Mouse (Mus musculus): ENCODE data around the gene Tenm2. TPM values are rescaled to one million over a fixed set of nuclear protein-coding genes. Genes with fewer than 3 reads are reported as not detected.

The Tenm2 gene
- polyA plus RNA-seq, 1 experiment from 2014 or later, result 8.6 TPM

GRCm38 (mm10) chr11:36424959-36425358, 810.8 kb downstream of the Tenm2 start:
- H3K36me3 ChIP-seq, result no peaks in the 10 kb centered on the region
- 65% methylated on average over 3 of the region's 3 CpGs for WGBS
- ATAC-seq (ENCODE audit: low FRiP score, low read depth), result no peak
- H3K27ac ChIP-seq, result no peak overlapping the region
- H3K27me3 ChIP-seq (replicated peaks), result no peaks in the 10 kb centered on the region
- no peak overlapping the region for H3K4me3 ChIP-seq
- no peaks in the 10 kb centered on the region for H3K4me1 ChIP-seq
- no peak overlapping the region for H3K9ac ChIP-seq
- no peaks in the 10 kb centered on the region for H3K9me3 ChIP-seq
- H3K4me2 ChIP-seq (replicated peaks), result no peak overlapping the region

DNA sequence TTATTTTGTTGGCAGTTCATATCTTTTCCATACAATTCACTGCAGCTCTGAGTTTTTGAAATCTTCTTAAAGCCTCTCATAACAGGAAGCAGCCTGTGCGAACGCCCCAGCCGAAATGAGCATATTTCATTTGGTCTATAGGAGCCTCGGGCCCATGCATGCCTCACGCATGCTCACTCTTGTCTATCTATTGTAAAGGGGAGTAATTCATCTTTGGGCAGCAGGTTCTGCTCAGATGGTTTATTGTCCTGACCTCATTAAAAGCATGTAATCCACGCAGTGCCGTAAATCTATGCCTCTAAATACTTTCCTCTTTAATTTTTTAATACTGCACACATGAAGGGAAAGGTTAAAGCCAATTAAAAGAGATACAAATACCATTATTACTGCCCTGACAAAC, 815.7 kb downstream of the Tenm2 start:
- Histone ChIP-seq H3K36me3 (no peaks in the 10 kb centered on the region), H3K4me1 (no peaks in the 10 kb centered on the region), H3K9me3 (no peaks in the 10 kb centered on the region), H3K9ac (no peak overlapping the region), H3K4me3 (no peak overlapping the region), H3K4me2 (replicated peaks) (no peak overlapping the region), H3K27ac (no peak overlapping the region), H3K27me3 (replicated peaks) (no peaks in the 10 kb centered on the region)
- WGBS, result 41% methylated on average over 7 of the region's 7 CpGs
- no peak for ATAC-seq (ENCODE audit: low FRiP score, low read depth)

DNA sequence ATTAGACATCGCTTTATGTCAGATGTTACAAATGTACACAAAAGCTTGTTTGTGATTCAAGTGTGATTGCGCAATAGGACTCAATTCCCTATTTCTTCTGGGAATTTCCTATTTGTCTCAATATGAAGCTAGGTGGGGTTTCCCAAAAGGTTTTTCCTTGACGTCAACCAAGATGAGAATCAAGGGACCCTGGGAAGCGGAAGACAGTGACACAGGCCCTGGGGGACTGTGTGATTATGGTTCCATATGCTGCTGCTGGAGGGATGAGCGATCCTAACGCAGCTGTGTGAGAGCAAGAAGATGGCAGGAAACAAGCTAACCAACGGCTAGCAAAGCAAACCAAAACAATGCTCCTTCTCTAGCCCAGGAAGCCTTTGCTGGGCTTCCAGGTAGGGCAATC, 820.5 kb downstream of the Tenm2 start:
- H3K36me3 ChIP-seq, result no peaks in the 10 kb centered on the region
- ATAC-seq (ENCODE audit: low FRiP score, low read depth), result no peak
- no peak overlapping the region for H3K4me2 ChIP-seq (replicated peaks)
- no peaks in the 10 kb centered on the region for H3K4me1 ChIP-seq
- no peak overlapping the region for H3K27ac ChIP-seq
- no peaks in the 10 kb centered on the region for H3K27me3 ChIP-seq (replicated peaks)
- no peaks in the 10 kb centered on the region for H3K9me3 ChIP-seq
- WGBS, result 75% methylated on average over 7 of the region's 7 CpGs
- H3K4me3 ChIP-seq, result no peak overlapping the region
- H3K9ac ChIP-seq, result no peak overlapping the region

DNA sequence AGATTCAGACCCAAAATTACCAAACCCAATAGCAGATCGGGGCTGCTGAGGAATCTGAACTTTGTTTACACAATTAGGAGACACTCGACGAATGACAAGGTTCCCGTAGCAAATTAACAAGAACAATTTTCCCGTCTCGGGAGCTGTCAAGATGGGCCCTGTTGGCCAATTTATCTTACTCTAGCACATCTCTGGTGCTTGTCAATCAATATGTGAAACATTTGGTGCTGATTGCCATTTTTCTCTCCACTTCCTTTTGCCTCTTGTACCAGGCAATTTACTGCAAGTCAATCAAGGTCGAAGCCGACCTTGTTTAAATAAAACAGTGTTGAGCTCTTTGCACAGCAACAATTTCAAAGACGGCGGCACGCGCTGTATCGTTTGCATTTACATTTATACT, 824.9 kb downstream of the Tenm2 start:
- Histone ChIP-seq H3K4me3 (no peak overlapping the region), H3K4me2 (replicated peaks) (no peak overlapping the region), H3K36me3 (no peaks in the 10 kb centered on the region), H3K4me1 (no peaks in the 10 kb centered on the region), H3K27ac (no peak overlapping the region), H3K9me3 (no peaks in the 10 kb centered on the region), H3K9ac (no peak overlapping the region), H3K27me3 (replicated peaks) (no peaks in the 10 kb centered on the region)
- ATAC-seq (ENCODE audit: low FRiP score, low read depth), result no peak
- WGBS, result 77% methylated on average over 13 of the region's 13 CpGs

DNA sequence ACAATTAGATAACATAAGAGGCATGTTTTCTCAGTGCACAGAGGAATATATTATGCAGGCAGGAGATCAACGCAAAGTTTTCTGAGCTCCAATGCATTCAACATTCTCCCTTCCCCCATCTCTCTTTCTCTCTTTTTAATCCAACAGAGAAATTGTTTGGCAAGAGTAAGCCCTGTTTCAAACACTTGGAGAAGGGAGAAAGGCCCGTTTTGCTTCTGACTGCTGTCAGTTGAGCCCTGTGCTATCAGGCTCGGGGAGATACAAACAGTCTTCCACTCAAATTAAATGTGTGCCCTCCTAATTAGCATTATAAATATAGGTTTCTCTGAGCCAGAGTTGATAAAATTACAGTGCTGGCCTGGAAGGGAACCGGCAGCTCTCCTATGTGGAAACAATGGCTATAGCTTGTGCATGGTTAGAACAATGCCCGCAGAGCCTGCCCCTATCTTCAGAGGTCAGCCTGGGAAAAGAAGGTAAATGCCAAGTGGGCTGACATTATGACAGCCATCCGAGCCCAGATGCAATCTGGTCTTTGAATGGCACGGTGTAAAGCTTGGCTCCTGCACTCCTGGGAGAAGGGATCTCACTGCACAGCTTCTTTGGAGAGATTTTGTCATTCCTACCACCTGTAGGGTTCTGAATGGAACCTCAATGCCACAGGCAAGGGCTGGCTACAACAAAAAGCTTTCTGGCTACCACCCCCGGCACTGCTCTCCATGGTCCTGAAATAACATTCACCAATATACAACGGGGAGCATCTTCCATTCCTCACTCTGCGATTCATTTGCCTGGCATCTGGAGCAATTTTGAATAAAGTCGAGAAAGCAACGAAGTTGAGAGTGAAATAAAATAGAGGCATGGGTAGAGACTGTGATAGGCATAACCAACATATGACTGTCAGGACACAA, 839.7 kb downstream of the Tenm2 start:
- Histone ChIP-seq H3K4me1 (0 out of 2 replicates have a peak, but pooled peaks cover 2% of the 10 kb centered on the region), H3K4me2 (replicated peaks) (no peak overlapping the region), H3K36me3 (no peaks in the 10 kb centered on the region), H3K9ac (no peak overlapping the region), H3K4me3 (no peak overlapping the region), H3K27ac (no peak overlapping the region), H3K9me3 (no peaks in the 10 kb centered on the region), H3K27me3 (replicated peaks) (no peaks in the 10 kb centered on the region)
- no peak for ATAC-seq (ENCODE audit: low FRiP score, low read depth)
- 46% methylated on average over 12 of the region's 12 CpGs for WGBS

GRCm38 (mm10) chr11:36384696-36385095, 851.1 kb downstream of the Tenm2 start:
- Histone ChIP-seq H3K9ac (no peak overlapping the region), H3K36me3 (no peaks in the 10 kb centered on the region), H3K9me3 (no peaks in the 10 kb centered on the region), H3K4me3 (no peak overlapping the region), H3K4me1 (no peaks in the 10 kb centered on the region), H3K27ac (no peak overlapping the region), H3K27me3 (replicated peaks) (no peaks in the 10 kb centered on the region), H3K4me2 (replicated peaks) (no peak overlapping the region)
- WGBS, result 91% methylated on average over 5 of the region's 5 CpGs
- no peak for ATAC-seq (ENCODE audit: low FRiP score, low read depth)

DNA sequence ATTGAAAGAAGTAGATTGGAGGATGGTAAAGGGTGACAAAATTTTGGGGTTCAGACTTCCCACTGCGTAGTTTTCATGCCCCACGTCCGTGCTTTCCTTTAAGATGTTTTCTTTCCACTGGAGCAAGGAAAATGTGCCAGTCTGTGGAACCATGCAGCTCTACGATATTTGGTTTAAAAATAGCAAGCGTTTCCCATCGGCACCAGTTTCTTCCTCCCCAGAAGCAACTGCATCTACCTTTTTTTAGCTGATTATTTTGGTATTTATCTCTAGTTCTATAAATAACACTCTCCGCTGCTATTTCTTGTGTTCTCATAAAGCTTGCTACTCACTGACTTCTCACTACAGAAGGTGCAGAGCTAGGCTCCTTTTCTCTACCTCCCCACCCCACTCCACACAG, 864.0 kb downstream of the Tenm2 start:
- no peak overlapping the region for H3K9ac ChIP-seq
- H3K27ac ChIP-seq, result no peak overlapping the region
- H3K27me3 ChIP-seq (replicated peaks), result no peaks in the 10 kb centered on the region
- H3K4me1 ChIP-seq, result no peaks in the 10 kb centered on the region
- 93% methylated on average over 7 of the region's 7 CpGs for WGBS
- no peaks in the 10 kb centered on the region for H3K36me3 ChIP-seq
- H3K4me2 ChIP-seq (replicated peaks), result no peak overlapping the region
- H3K9me3 ChIP-seq, result no peaks in the 10 kb centered on the region
- no peak overlapping the region for H3K4me3 ChIP-seq
- ATAC-seq (ENCODE audit: low FRiP score, low read depth), result no peak

DNA sequence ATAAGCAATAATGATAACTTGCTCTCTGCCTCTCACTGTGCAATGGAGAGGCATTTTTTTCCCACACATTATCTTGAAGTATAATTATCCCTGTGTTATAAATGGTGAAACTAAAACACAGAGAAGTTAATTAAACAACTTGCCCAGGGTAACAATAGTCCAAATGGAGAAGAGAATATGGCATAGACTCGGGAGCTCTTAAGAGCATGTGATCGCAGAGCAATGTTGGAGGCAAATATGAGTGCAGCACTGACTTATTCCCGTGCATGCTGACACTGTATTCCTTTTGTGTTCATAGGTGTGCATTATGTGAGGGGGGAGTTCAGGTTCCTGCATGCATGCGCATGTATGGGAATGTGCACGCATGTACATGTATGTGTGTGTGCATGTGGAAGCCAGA, 870.7 kb downstream of the Tenm2 start:
- Histone ChIP-seq H3K36me3 (no peaks in the 10 kb centered on the region), H3K27me3 (replicated peaks) (no peaks in the 10 kb centered on the region), H3K27ac (no peak overlapping the region), H3K9ac (no peak overlapping the region), H3K4me2 (replicated peaks) (no peak overlapping the region), H3K4me3 (no peak overlapping the region), H3K4me1 (no peaks in the 10 kb centered on the region), H3K9me3 (no peaks in the 10 kb centered on the region)
- no peak for ATAC-seq (ENCODE audit: low FRiP score, low read depth)
- WGBS, result 95% methylated on average over 5 of the region's 5 CpGs

GRCm38 (mm10) chr11:36364441-36364840, 871.3 kb downstream of the Tenm2 start:
- ATAC-seq (ENCODE audit: low FRiP score, low read depth), result no peak
- Histone ChIP-seq H3K36me3 (no peaks in the 10 kb centered on the region), H3K4me1 (no peaks in the 10 kb centered on the region), H3K4me2 (replicated peaks) (no peak overlapping the region), H3K27ac (no peak overlapping the region), H3K9me3 (no peaks in the 10 kb centered on the region), H3K27me3 (replicated peaks) (no peaks in the 10 kb centered on the region), H3K4me3 (no peak overlapping the region), H3K9ac (no peak overlapping the region)
- 70% methylated on average over 9 of the region's 9 CpGs for WGBS

DNA sequence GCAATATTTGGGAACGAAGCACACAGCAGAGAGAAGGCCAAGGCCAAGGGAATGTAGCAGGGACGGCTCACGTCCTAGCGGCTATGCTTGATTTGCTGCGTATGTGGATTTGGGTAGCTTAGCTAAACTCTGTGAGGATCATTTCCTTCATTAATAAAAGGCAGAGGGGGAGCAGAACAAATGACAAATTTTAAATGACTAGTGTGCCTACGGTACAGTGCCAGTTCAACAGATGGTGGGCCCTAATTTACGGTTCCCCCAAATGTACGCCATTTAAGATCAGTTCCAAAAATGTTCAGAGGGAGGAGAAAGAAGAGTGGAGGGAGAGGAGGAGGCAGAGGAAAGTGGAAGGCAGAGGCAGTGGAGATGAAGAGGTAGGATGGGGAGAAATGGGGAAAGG, 873.2 kb downstream of the Tenm2 start:
- no peak for ATAC-seq (ENCODE audit: low FRiP score, low read depth)
- Histone ChIP-seq H3K4me2 (replicated peaks) (no peak overlapping the region), H3K9ac (no peak overlapping the region), H3K27me3 (replicated peaks) (no peaks in the 10 kb centered on the region), H3K4me1 (no peaks in the 10 kb centered on the region), H3K9me3 (no peaks in the 10 kb centered on the region), H3K36me3 (no peaks in the 10 kb centered on the region), H3K27ac (no peak overlapping the region), H3K4me3 (no peak overlapping the region)
- 87% methylated on average over 8 of the region's 8 CpGs for WGBS

GRCm38 (mm10) chr11:36353252-36353651, 882.5 kb downstream of the Tenm2 start:
- Histone ChIP-seq H3K27ac (no peak overlapping the region), H3K9ac (no peak overlapping the region), H3K4me3 (no peak overlapping the region), H3K27me3 (replicated peaks) (no peaks in the 10 kb centered on the region), H3K4me1 (no peaks in the 10 kb centered on the region), H3K36me3 (no peaks in the 10 kb centered on the region), H3K9me3 (no peaks in the 10 kb centered on the region), H3K4me2 (replicated peaks) (no peak overlapping the region)
- ATAC-seq (ENCODE audit: low FRiP score, low read depth), result no peak
- WGBS, result 77% methylated on average over 1 of the region's 1 CpGs

DNA sequence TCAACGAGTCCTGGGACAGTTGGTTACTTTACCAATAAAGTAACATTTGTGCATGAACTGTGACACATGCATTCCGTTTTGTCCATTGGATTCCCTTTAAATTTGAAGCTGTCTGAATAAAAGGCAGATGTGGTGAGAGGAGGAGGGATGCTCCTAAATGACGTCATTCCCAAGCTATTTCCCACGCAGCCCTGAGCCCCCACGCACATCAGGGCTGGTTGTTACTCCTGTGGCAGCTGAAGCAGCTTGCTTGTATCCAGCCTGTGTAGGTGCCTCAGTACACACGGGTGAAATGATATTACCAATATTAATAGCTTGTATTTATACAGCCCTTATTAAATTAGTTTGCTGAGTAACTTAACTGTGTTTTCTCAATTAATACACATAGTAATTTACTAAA, 884.0 kb downstream of the Tenm2 start:
- no peak for ATAC-seq (ENCODE audit: low FRiP score, low read depth)
- Histone ChIP-seq H3K27me3 (replicated peaks) (no peaks in the 10 kb centered on the region), H3K9me3 (no peaks in the 10 kb centered on the region), H3K9ac (no peak overlapping the region), H3K4me1 (no peaks in the 10 kb centered on the region), H3K4me3 (no peak overlapping the region), H3K4me2 (replicated peaks) (no peak overlapping the region), H3K36me3 (no peaks in the 10 kb centered on the region), H3K27ac (no peak overlapping the region)
- 55% methylated on average over 6 of the region's 6 CpGs for WGBS

DNA sequence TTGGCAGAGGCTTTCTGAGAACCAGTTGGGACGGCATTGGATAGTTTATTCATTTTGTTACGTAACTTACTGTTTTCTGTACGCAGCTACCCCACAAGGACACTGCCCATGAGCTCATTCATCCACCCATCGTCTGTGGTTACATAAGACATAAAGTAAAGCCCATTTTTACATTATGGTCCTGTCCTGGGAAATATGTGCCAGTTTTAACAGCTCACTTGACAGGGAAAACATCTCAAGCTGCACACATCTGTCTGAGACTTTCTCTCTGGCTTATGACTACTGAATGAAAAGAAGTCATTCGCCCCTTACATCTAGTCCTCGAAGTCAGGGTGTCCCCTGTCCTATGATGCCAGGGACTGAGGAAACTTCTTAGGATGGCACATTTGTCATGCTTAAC, 884.4 kb downstream of the Tenm2 start:
- Histone ChIP-seq H3K4me2 (replicated peaks) (no peak overlapping the region), H3K4me3 (no peak overlapping the region), H3K36me3 (no peaks in the 10 kb centered on the region), H3K27me3 (replicated peaks) (no peaks in the 10 kb centered on the region), H3K4me1 (no peaks in the 10 kb centered on the region), H3K9ac (no peak overlapping the region), H3K27ac (no peak overlapping the region), H3K9me3 (no peaks in the 10 kb centered on the region)
- WGBS, result 88% methylated on average over 6 of the region's 6 CpGs
- ATAC-seq (ENCODE audit: low FRiP score, low read depth), result no peak
